Mouse (Mus musculus) urinary bladder, postnatal 25 days (tissue): ENCODE measurements around the gene Cd28.
"Not testable (repeated sequence)": the region's sequence is repeated elsewhere in the genome, so short reads cannot be mapped to it uniquely, and the experiment has no call there.

Experiments used
- DNase-seq: peaks from one replicate; pipeline ENCODE4 v3.0.0; 2022; ENCODE audit warnings: low spot score

The Cd28 gene

DNA sequence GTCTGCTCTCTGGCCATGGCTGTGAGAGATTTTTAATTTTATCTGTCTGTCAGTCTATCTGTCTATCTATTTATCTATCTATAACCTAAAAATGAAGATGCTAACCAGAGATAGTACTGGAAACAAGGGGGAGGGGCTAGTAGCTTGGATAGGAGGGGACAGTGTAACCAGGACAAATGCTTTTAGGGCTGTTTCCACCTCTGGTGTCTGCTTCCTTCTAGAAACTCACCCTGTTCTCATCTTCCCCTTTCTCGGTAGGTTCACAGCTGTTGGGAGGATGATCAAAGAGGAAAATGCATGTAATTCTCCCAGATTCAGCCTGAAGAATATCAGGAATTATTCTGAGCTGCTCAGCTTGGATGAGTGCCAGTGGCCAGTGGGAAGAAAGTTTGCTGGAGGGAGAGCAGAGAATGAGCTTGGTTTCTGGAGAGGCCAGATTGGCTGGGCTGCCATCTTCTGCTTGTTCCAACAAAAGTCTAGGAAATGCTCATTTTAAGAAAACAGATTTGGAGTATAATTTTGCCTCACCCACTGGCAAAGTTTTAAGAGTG, 83.3 kb downstream of the Cd28 start:
- DNase-seq: no peak

DNA sequence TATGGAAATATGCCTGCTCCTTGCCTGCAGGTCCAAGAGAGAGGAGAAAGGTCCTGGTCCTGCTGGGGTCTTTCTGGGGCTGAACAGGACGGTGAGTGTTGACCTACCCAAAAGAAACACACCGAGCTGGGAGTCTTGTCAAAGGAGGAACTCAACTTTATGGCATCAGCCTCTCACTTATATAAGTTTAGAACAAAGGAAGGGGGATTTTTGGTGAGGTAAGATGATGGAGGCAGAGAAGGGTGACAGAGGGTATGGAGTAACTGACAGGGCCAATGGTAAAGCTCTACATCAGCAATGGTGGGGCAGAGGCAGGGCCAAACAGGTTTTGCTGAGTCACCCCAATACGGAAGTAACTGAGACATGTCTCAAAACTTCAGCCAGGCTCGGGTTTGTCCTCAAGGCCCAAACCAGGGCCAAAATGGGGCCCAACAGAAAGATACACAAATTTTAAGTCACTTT, 84.6 kb downstream of the Cd28 start:
- no peak for DNase-seq

DNA sequence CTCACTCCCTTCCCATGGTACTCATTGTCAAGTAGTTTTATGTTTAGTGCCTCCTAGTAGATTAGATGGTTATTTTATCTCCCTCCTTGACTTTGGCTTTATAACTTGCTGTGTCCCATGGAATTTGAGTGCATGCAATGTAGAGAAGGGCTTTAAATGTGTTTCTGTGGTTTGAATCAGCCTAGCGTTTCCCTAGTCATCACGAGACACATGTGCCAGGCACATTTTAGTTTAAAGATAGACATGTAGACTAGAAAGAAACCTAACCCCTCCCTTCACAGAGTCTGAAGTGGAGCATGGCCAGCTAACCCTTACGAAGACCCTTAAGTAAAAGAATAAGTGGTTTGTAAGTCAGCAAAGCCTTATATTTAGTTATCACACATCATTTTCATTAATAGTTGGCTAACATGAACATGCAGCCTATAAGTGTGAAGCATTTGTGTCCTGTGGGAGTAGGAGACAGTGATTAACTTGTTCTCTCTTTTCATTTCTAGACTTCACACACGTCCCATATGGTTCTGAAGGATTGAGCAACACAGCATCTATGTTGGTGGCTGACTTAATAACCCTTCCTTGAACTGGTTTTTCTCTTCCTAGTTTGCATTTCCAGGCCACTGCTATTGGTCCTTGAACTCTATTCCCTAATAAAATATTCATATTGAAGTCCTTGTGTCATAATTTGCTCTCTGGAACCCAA, 86.7 kb downstream of the Cd28 start:
- DNase-seq: no peak

DNA sequence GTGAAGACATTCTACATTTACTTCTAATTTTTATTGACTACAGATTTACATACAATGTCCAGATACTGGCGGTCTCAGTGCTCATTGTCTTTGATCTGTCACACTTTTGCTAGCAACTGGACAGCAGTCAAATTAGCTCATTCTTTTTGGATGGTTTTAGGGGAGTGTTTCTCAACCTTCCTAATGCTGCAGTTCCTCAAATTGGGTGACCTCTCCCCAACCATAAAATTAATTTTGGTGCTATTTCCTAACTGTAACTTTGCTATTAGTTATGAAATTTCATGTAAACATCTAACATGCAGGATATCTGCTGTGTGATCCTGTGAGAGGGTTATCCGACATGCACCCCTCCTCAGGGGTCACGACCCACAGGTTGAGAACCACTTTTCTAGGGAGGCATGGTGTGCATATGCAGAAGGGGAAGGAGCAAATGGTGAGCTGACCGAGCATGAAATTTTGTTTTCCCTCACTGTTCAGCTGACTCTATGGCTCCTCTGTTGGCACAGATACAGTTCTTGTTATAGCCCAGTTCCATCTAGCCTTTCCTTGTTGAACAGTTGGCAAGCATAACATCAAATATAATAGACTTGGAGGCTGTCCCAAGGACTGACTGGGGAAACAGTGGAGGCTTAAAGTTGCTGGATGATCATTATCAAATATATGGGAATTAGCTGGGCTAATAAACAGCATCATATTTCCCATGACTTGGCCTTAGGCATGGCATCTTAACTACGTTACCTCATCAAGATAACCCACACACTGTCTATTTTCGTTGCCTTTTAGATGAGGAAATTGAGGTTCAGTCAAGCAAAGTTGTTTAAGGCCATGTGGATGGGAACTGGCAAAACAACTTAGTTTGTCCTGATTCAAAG, 87.5 kb downstream of the Cd28 start:
- no peak for DNase-seq

DNA sequence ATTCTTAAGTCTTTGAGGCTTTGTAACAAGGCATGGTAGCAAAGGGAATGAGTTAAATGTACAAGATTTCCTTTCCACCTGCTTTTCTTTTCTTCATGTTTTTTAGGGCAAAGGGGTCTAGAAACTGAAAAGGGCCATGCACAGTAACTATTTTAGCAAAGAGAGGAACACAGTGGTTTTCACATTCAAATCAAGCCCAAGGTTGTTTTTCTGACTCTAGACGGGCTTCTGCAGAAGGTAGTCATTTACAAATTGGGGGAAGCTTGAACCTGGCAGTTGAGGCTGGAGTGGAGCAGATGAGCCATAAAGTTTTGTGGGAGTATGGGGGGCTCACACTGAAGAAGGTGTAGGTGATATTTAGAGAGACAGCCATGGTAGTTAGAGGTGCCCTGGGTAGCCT, 88.6 kb downstream of the Cd28 start:
- DNase-seq: no peak

DNA sequence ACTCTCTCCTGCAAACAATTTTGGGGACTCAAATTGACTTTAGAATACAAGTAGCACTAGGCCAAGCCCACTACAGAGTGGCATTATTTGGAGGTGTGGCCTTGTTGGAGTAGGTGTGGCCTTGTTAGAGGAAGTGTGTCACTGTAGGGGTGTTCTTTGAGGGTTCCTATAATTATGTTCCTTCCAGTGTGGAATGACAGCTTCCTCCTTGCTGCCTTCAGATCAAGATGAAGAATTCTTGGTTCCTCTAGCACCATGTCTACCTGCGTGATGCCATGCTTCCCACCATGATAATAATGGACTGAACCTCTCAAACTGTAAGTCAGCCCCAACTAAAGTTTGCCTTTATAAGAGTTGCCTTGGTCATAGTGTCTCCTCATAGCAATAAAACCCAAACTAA, 91.1 kb downstream of the Cd28 start:
- DNase-seq: no peak

DNA sequence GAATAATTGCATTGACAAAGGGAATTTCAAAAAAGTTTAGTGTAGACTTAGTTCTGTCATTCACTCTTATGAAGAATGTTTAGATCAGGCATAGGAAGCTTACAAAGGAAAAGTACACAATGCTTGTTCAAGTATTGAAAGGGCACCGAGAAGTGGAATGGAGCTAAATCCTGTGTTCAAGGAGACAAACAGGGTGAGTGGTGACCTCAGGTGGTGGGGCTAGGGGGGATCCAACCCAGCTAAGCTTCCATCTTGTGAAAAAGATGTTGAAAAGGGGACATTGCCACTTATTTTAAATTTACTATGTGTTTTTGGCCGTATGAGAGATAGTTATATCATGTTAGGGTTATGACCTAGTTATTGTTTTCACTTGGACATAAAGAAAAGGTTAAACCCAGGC, 91.9 kb downstream of the Cd28 start:
- DNase-seq: no peak

DNA sequence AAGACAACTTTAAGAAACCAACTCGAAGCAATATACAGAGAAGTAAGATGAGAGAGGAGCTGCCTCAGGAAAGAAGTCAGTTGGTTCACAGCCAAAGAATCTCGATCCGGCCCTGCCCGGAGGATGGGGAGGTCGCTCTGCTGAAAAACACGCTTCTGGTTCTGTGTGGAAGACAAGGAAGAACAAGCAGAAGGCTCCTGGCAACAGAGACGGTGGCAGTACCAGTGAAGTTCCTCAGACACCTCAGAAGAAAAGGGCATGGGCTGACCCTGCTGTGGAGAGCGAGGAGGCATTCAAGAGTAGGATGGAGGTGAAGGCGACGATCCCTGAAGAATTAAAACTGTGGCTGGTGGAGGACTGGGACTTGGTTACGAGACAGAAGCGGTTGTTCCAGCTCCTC, 92.6 kb downstream of the Cd28 start:
- no peak for DNase-seq

DNA sequence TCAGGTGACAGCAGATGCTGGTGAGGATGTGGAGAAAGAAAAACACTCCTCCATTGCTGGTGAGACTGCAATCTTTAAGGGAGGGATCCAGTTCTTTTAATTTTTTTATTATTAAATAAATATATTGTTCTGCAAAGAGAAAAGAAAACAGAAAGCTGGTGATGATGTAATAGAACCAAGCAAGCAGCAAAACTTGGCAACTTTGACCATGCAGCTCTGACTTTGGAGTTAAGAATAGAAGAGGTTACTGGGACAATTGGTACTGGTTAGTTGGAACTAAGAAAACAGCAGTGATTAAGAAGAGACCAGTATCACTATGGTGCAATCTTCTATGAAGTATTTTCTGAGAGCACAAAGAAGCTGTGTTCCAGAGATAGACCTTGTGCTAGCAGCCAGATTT, 94.2 kb downstream of the Cd28 start:
- DNase-seq: no peak

DNA sequence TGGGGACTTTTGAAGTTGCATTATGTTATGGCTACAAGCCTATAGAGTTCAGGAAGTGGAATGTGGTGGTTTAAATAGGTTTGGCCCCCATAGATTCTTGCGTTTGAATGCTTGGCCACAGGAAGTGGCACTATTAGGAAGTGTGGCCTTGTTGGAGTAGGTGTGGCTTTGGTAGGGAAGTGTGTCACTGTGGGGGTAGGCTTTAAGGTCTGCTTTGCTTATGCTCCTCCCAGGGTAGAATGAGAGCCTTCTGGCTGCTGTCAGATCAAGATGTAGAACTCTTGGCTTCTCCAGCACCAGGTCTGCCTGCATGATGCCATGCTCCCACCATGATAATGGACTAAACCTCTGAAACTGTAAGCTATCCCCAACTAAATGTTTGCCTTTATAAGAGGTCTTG, 95.4 kb downstream of the Cd28 start:
- no peak for DNase-seq

DNA sequence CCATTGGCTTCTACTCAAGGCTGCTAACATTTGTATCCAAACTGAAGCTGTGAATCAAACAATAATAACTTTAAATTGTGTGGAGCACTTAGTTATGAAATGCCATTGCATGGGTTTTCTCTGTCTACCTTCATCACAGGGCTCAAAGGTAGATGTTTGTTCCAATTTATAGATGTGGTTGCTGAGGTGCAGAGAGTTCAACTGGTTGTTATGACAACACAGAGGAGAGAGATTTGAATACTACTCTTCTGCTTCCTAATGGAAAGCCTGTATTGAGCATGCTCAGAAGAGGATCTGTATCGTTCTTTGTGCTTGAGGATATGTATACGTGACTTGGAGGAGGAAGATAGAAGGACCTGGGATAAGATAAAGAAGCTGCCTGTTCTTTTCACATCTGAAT, 96.8 kb downstream of the Cd28 start:
- DNase-seq: no peak

DNA sequence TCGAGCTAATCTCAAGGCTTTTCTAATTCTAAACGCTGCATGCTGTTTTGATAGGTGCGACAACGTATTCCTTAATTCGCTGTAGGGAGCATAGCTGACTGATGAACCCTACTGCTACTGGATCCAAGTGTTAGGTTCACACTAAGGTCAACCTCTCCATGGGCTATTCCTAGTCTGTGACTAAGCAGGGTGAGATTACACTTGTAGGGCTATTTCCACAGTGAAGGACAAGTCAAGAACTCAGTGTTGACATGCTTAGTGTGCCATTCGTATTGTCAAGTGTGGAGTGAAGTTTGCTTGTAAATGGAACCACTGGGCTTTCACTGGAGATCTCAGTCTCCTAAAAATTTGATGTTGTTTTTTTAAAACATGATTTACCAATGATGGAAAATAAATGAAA, 99.3 kb downstream of the Cd28 start:
- no peak for DNase-seq

DNA sequence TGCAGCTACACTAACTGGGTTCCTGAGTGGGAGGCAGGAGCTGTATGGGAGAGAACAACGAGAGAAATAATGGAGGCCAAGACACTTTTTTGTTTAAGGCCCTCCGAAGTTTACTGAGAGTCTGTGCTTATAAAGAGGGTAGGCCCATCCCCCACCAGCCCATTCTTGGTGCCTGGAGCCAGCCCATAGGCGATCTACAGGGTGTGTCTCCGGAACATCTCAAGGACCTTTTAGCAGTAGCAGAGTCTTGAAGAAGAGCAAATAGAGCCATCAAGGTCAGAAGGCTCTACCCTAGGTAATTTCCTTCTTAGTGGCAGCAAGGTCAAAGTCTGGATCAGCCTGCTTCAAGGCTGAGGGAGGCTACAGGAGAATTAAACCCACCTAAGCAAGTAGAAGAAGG, 101.9 kb downstream of the Cd28 start:
- not testable (repeated sequence) for DNase-seq

DNA sequence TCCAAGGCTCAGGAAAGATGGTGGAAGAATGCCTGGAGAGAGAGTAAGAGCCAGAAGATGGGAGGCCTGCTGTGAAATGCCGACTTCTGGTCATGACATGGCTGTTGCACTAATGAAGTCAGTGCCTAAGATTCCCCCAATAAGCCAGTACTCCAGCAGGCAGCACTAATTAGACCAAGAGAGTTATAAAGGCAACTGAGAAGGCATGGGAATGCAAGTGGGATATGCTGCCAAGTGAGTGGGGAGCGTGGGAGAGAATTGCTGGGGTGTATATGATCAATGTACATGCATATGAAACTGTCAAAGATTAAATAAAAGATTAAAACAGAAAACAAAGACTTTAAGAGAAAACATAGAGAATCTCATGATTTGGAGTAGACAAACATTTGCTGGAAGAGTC, 103.4 kb downstream of the Cd28 start:
- no peak for DNase-seq

DNA sequence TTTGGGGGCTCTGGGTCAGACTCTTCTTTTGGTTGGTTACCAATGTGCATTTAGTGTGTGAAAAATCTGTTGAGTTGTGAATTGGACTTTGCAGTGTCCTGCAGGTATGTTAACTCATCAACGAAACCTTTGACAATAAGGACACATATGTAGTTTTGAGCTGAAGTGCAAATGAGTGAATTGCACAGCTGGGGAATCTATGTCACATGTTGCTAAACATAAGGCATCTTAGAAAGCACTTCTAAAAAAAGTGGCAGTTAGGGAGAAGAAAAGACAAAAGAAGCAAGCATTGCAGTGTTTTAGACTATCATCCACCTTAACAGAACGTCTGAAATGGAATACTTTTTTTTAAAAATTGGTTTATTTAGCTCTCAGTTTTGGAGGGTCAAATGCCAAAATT, 104.4 kb downstream of the Cd28 start:
- no peak for DNase-seq

DNA sequence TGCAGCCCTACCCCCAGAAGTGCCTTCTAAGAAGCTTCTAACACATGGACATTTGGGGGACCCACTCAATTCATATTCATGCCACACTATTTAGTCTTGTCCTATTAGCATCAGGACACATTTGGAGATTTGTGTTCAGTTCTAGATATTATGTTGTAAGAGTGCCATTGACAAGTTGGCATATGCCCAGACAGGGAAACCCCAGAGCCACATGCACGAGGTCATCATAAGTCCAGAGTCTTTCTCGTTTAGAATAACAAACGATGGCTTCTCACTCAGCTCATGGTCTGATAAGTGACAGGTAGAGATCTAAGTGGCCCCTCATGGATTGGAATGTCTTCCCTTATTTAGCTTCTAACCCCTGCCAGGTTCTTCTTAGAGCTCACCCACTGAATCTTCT, 105.0 kb downstream of the Cd28 start:
- no peak for DNase-seq
